Mouse (Mus musculus) spleen, adult 2 months (tissue): ENCODE data around the gene Cog3.

Source experiments
- CTCF ChIP-seq: fragments of 200-500 bp; IDR thresholded peaks from 2 replicates; pipeline ENCODE4 v1.5.1; 2011; ENCODE audit warnings: mild to moderate bottlenecking, inconsistent platforms; ENCODE audit not compliant: insufficient read depth, insufficient read length, insufficient replicate concordance; ENCODE audit errors: extremely low read depth
- POLR2A ChIP-seq: fragments of 200-500 bp; IDR thresholded peaks from 2 replicates; pipeline ENCODE4 v1.6.1; 2011; ENCODE audit warnings: low read depth, low read length, inconsistent platforms

DNA sequence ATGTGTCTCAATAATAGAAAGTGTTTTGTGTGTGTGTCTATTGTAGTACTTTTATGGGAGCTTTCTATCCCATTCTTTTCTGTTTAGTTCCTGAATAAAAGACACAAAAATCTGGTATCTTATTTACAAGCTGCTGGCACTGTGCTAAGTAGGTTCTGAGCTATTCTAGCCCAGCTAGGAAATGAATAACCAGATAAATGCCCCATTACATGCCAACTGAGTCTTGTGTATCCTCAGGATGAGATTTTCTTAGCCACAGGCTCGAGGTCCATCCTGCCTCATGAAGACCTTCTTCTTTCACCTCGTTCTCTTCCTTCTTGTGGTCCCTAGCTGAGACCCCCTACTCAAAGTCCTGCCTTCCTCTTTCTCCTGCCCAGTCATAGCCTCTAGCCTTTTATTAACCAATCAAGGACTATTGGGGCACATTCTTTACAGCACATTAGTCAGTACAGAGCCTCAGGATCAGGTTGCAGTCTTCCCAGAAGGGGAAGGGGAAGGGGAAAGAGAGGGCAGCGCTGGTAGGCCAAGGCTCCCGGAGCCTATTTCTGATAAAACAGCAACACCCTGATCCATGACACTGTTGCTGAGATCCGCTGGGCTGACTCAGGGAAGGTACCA is 43.6 kb upstream of the Cog3 start:
- no peak for TF ChIP-seq POLR2A
- no peak for TF ChIP-seq CTCF
